Mouse (Mus musculus) C2C12 (cell line): ENCODE results near the gene Mindy4b-ps. TPM values are rescaled to one million over a fixed set of nuclear protein-coding genes. Genes with fewer than 3 reads are reported as not detected.

Experiments used
- H3K27me3 ChIP-seq: one replicate; pipeline ENCODE4 v1.6.1; 2011; ENCODE audit not compliant: control insufficient read depth, insufficient read depth, insufficient read length
- H3K36me3 ChIP-seq: one replicate; pipeline ENCODE4 v1.6.1; 2011; ENCODE audit not compliant: control insufficient read depth, insufficient read depth
- H3K4me3 ChIP-seq: one replicate; pipeline ENCODE4 v1.5.1; 2011; ENCODE audit warnings: mild to moderate bottlenecking, control low read depth; ENCODE audit not compliant: poor library complexity, insufficient read depth, severe bottlenecking
- H3K79me2 ChIP-seq: one replicate; pipeline ENCODE4 v1.6.1; 2011; ENCODE audit not compliant: control insufficient read depth, insufficient read depth
- H3K79me3 ChIP-seq: one replicate; pipeline ENCODE4 v1.6.1; 2011; ENCODE audit warnings: low read depth, control low read depth
- H3ac ChIP-seq: one replicate; pipeline ENCODE3; 2011; ENCODE audit warnings: low read depth; ENCODE audit not compliant: control insufficient read depth, insufficient read length
- CEBPB ChIP-seq: IDR thresholded peaks from one replicate; pipeline ENCODE4 v1.6.1; 2011; ENCODE audit warnings: low read depth, mild to moderate bottlenecking, control low read depth, moderate library complexity
- CTCF ChIP-seq: IDR thresholded peaks from one replicate; pipeline ENCODE4 v1.5.1; 2011; ENCODE audit not compliant: control insufficient read depth, insufficient read depth, insufficient read length
- FOSL1 ChIP-seq: IDR thresholded peaks from one replicate; pipeline ENCODE4 v1.8.0; 2011; ENCODE audit warnings: mild to moderate bottlenecking, low read length; ENCODE audit not compliant: poor library complexity, insufficient read depth, severe bottlenecking
- MAX ChIP-seq: IDR thresholded peaks from one replicate; pipeline ENCODE4 v1.6.1; 2011; ENCODE audit warnings: mild to moderate bottlenecking, control low read depth
- MYOD1 ChIP-seq: IDR thresholded peaks from one replicate; pipeline ENCODE4 v1.6.1; 2011; ENCODE audit warnings: low read depth; ENCODE audit not compliant: control insufficient read depth, insufficient read length
- MYOG ChIP-seq: IDR thresholded peaks from one replicate; pipeline ENCODE4 v1.6.1; 2011; ENCODE audit not compliant: control insufficient read depth, insufficient read length; ENCODE audit errors: extremely low read depth
- USF1 ChIP-seq: IDR thresholded peaks from one replicate; pipeline ENCODE4 v1.6.1; 2011; ENCODE audit warnings: low read depth, mild to moderate bottlenecking, control low read depth, moderate library complexity
- polyA plus RNA-seq: library from polyadenylated mRNA; unstranded; fragments of >200 nt; fragmentation: generic; extraction: Trizol; gene quantifications from one replicate; pipeline ENCODE4 v1.2.1, GENCODE M21; 2012; ENCODE audit warnings: missing spikeins

Gene Mindy4b-ps
- polyA plus RNA-seq, 1 experiment: not detected

- Histone ChIP-seq H3K4me3 (no peak overlapping the region), H3K79me3 (no peaks in the 10 kb centered on the region), H3ac (no peak overlapping the region), H3K27me3 (no peaks in the 10 kb centered on the region), H3K36me3 (no peaks in the 10 kb centered on the region), H3K79me2 (no peaks in the 10 kb centered on the region)
- TF ChIP-seq CEBPB (no peak), MYOG (no peak), MYOD1 (no peak), FOSL1 (no peak), MAX (no peak), USF1 (no peak), CTCF (no peak)
Measured at GRCm38 (mm10) chr3:58739536-58739935, 82.6 kb downstream of the Mindy4b-ps start.

Other genes with a start within 250 kb of the Mindy4b-ps start
- gene Selenot, start 245.7 kb downstream of the Mindy4b-ps start, polyA plus RNA-seq: 35.2 TPM
- gene Erich6, start 185.1 kb downstream of the Mindy4b-ps start, polyA plus RNA-seq: 0.06 TPM
- 18.4 TPM for gene Siah2, start 129.9 kb downstream of the Mindy4b-ps start, polyA plus RNA-seq
- 0.04 TPM for gene Clrn1, start 63.0 kb upstream of the Mindy4b-ps start, polyA plus RNA-seq
- not detected for gene Med12l, start 183.5 kb upstream of the Mindy4b-ps start, polyA plus RNA-seq